Mouse (Mus musculus): ENCODE data around the gene Olfr1256.
A peak's percentile ranks its signal among the peaks of the same experiment; 100 is the strongest.

Olfr1256 gene

GRCm38 (mm10) chr2:89841455-89841854, at the start of gene Olfr1256:
Gene Olfr1256, minus strand, starts transcription at chr2:89841555.
- no peak for DNase-seq

- DNase-seq = no peak
Observed at GRCm38 (mm10) chr2:89878137-89878536, 36.8 kb upstream of the Olfr1256 start, which contains the start of gene Olfr1257. Gene Olfr1257, plus strand, starts transcription at chr2:89878437.

- DNase-seq = no peak
Observed at GRCm38 (mm10) chr2:89849230-89849629, 7.9 kb upstream of the Olfr1256 start.

- no peak for DNase-seq
Observed at GRCm38 (mm10) chr2:89848105-89848504, 6.8 kb upstream of the Olfr1256 start, which contains the start of gene Olfr48. Gene Olfr48, minus strand, starts transcription at chr2:89848205.

- peak in 1 of 2 experiments; percentile 10 for DNase-seq
Observed at GRCm38 (mm10) chr2:89820216-89820615, 21.1 kb downstream of the Olfr1256 start.

GRCm38 (mm10) chr2:89811751-89812150, 29.6 kb downstream of the Olfr1256 start, which contains the start of gene Olfr1255:
Gene Olfr1255, plus strand, starts transcription at chr2:89812051.
- no peak for DNase-seq

GRCm38 (mm10) chr2:89810751-89811150, 30.6 kb downstream of the Olfr1256 start:
- DNase-seq = no peak

- DNase-seq = no peak
Observed at GRCm38 (mm10) chr2:89799583-89799982, 41.8 kb downstream of the Olfr1256 start.

GRCm38 (mm10) chr2:89793519-89793918, 47.8 kb downstream of the Olfr1256 start, which contains the start of gene Olfr1254:
Gene Olfr1254, minus strand, starts transcription at chr2:89793619.
- DNase-seq = no peak

Measured in cerebellum, postnatal 25 days (tissue).